Mouse (Mus musculus) layer of hippocampus, postnatal 10 days (tissue): ENCODE results near the gene Lmtk3. TPM values are rescaled to one million over a fixed set of nuclear protein-coding genes. Genes with fewer than 3 reads are reported as not detected.

Source experiments
- DNase-seq, 2 experiments: peaks; one replicate each; pipeline ENCODE4 v3.0.0; 2021; ENCODE audit warnings: low spot score in 2 of 2
- total RNA-seq, 2 experiments: library from RNA; stranded (reverse); gene quantifications; 2 replicates each; pipeline ENCODE4 v1.2.3; 2021

The Lmtk3 gene
- total RNA-seq, 2 experiments from 2014 or later = 298 to 311 TPM

GRCm38 (mm10) chr7:45805941-45806340, 22.4 kb downstream of the Lmtk3 start:
- DNase-seq = no peak

- no peak for DNase-seq
These were observed 24.9 kb downstream of the Lmtk3 start for GRCm38 (mm10) chr7:45808471-45808870.

GRCm38 (mm10) chr7:45809276-45810075, 25.9 kb downstream of the Lmtk3 start:
- peak in 1 of 2 experiments; percentile 14 for DNase-seq

- DNase-seq = no peak
These were observed 29.4 kb downstream of the Lmtk3 start for GRCm38 (mm10) chr7:45812921-45813320.

- peak; percentile 99 for DNase-seq
These were observed 30.5 kb downstream of the Lmtk3 start, which contains the start of gene Cyth2 for GRCm38 (mm10) chr7:45813787-45814779. Cyth2 (minus strand) TSS chr7:45814581.

GRCm38 (mm10) chr7:45814841-45815240, 31.3 kb downstream of the Lmtk3 start:
- DNase-seq = no peak

GRCm38 (mm10) chr7:45815323-45815983, 31.9 kb downstream of the Lmtk3 start:
- DNase-seq = no peak

GRCm38 (mm10) chr7:45815984-45816351, 32.4 kb downstream of the Lmtk3 start:
- DNase-seq = no peak

- DNase-seq = no peak
These were observed 36.3 kb downstream of the Lmtk3 start for GRCm38 (mm10) chr7:45819843-45820242.

- DNase-seq = no peak
These were observed 37.4 kb downstream of the Lmtk3 start for GRCm38 (mm10) chr7:45820913-45821312.

GRCm38 (mm10) chr7:45824598-45824997, 41.1 kb downstream of the Lmtk3 start, which contains the start of gene Kcnj14:
Kcnj14 (minus strand) TSS chr7:45824782.
- no peak for DNase-seq

- no peak for DNase-seq
These were observed 43.1 kb downstream of the Lmtk3 start for GRCm38 (mm10) chr7:45826631-45827030.

- peak; percentile 80 to 85 for DNase-seq
These were observed 47.0 kb downstream of the Lmtk3 start, which contains the start of gene Grwd1 for GRCm38 (mm10) chr7:45830427-45831127. Grwd1 (minus strand) TSS chr7:45830944.

- DNase-seq = no peak
These were observed 47.6 kb downstream of the Lmtk3 start for GRCm38 (mm10) chr7:45831128-45831525.

GRCm38 (mm10) chr7:45832428-45832827, 48.9 kb downstream of the Lmtk3 start:
- no peak for DNase-seq

- DNase-seq = no peak
These were observed 49.7 kb downstream of the Lmtk3 start for GRCm38 (mm10) chr7:45833148-45833790.

GRCm38 (mm10) chr7:45833924-45834323, 50.4 kb downstream of the Lmtk3 start:
- no peak for DNase-seq

GRCm38 (mm10) chr7:45842950-45843744, 59.6 kb downstream of the Lmtk3 start:
- no peak for DNase-seq

GRCm38 (mm10) chr7:45848447-45849027, 65.0 kb downstream of the Lmtk3 start:
- DNase-seq = no peak
